Mouse (Mus musculus): ENCODE measurements at regions not wholly inside any gene's neighbourhood (a gene's known extent, or its start where the extent isn't known, plus 50 kb on each side); places are given as distances from the start of the nearest gene placed in this dataset.

GRCm38 (mm10) chr14:46224421-46224950 is 154.7 kb upstream of the Gm15217 start:
- DNase-seq = no peak

GRCm38 (mm10) chr14:46225851-46226608 is 153.2 kb upstream of the Gm15217 start:
- DNase-seq = no peak

GRCm38 (mm10) chr14:46234040-46234439 is 145.2 kb upstream of the Gm15217 start:
- DNase-seq = no peak

GRCm38 (mm10) chr14:46234835-46235234 is 144.4 kb upstream of the Gm15217 start:
- DNase-seq = no peak

GRCm38 (mm10) chr14:46240046-46240800 is 139.0 kb upstream of the Gm15217 start:
- no peak for DNase-seq

- DNase-seq = no peak
These were observed 138.3 kb upstream of the Gm15217 start for GRCm38 (mm10) chr14:46240896-46241295.

- no peak for DNase-seq
These were observed 131.4 kb upstream of the Gm15217 start for GRCm38 (mm10) chr14:46247491-46248484.

GRCm38 (mm10) chr14:46249141-46249540 is 130.1 kb upstream of the Gm15217 start:
- DNase-seq = no peak

GRCm38 (mm10) chr14:46255261-46255660 is 124.0 kb upstream of the Gm15217 start:
- DNase-seq = no peak

GRCm38 (mm10) chr14:46256336-46256735 is 122.9 kb upstream of the Gm15217 start:
- DNase-seq = no peak

GRCm38 (mm10) chr14:46257311-46257710 is 121.9 kb upstream of the Gm15217 start:
- DNase-seq = no peak

- no peak for DNase-seq
These were observed 120.7 kb upstream of the Gm15217 start for GRCm38 (mm10) chr14:46258551-46258950.

GRCm38 (mm10) chr14:46260291-46260980 is 118.8 kb upstream of the Gm15217 start:
- no peak for DNase-seq

- DNase-seq = no peak
These were observed 103.8 kb upstream of the Gm15217 start for GRCm38 (mm10) chr14:46275455-46275854.

- no peak for DNase-seq
These were observed 102.0 kb upstream of the Gm15217 start for GRCm38 (mm10) chr14:46276926-46277831.

GRCm38 (mm10) chr14:46277832-46278611 is 101.2 kb upstream of the Gm15217 start:
- no peak for DNase-seq

- no peak for DNase-seq
These were observed 86.8 kb upstream of the Gm15217 start for GRCm38 (mm10) chr14:46292398-46292797.

GRCm38 (mm10) chr14:46296275-46296674 is 82.9 kb upstream of the Gm15217 start:
- DNase-seq = no peak

- DNase-seq = no peak
These were observed 78.7 kb upstream of the Gm15217 start for GRCm38 (mm10) chr14:46300546-46300945.

- DNase-seq = no peak
These were observed 76.6 kb upstream of the Gm15217 start for GRCm38 (mm10) chr14:46302601-46303000.
